In genomic region chr13:44465567-44465966, GRCm38 (mm10) we compare ENCODE assay signal across 22 mouse cellular contexts.
DNase-seq lines count a peak whose midpoint lies in the region; ATAC-seq and TF ChIP-seq lines count a peak whose summit lies in the region.
"Had no signal": no experiment of that assay in that cellular context is flagged by ENCODE, and none has a peak within 500 bp of the region (broad histone marks: within the 10 kb centered on the region; RNA-seq: fewer than 3 reads in every experiment).

No protein-coding gene starts in this region.

- no peaks in the 10 kb centered on the region for H3K4me1 ChIP-seq in hindbrain, postnatal 0 days (ENCODE audit: insufficient read depth, low read length)
- 0 out of 2 replicates have a peak, but pooled peaks cover 6% of the 10 kb centered on the region for H3K4me1 ChIP-seq in hindbrain, embryonic 10.5 days (replicated peaks)
- H3K4me1 ChIP-seq: kidney, embryonic 15.5 days; liver, embryonic 15.5 days; lung, embryonic 15.5 days; neural tube, embryonic 15.5 days had no signal

- TF ChIP-seq CTCF in hindbrain, postnatal 0 days (IDR thresholded peaks at IDR 0.05; ENCODE audit: low read depth) = no peak

- ATAC-seq in hindbrain, postnatal 0 days = peak; percentile 84
- ATAC-seq in granulocyte monocyte progenitor cell, adult 5-6 weeks (replicated peaks; ENCODE audit: poor library complexity, severe bottlenecking) = no peak
- no peak for ATAC-seq in megakaryocyte progenitor cell, adult 5-6 weeks (replicated peaks; ENCODE audit: poor library complexity)
- ATAC-seq: forebrain, embryonic 16.5 days had no signal

- no peaks in the 10 kb centered on the region for H3K36me3 ChIP-seq in hindbrain, postnatal 0 days (ENCODE audit: insufficient read depth, low read length)
- H3K36me3 ChIP-seq in hindbrain, embryonic 10.5 days = no peaks in the 10 kb centered on the region
- H3K36me3 ChIP-seq: embryonic facial prominence, embryonic 10.5 days; kidney, embryonic 15.5 days; limb, embryonic 15.5 days; liver, embryonic 15.5 days; lung, embryonic 15.5 days; midbrain, embryonic 10.5 days; neural tube, embryonic 15.5 days had no signal

- H3K9me3 ChIP-seq in hindbrain, postnatal 0 days (ENCODE audit: low read length) = no peaks in the 10 kb centered on the region
- no peaks in the 10 kb centered on the region for H3K9me3 ChIP-seq in hindbrain, embryonic 10.5 days
- H3K9me3 ChIP-seq: embryonic facial prominence, embryonic 10.5 days; kidney, embryonic 15.5 days; limb, embryonic 15.5 days; liver, embryonic 15.5 days; lung, embryonic 15.5 days; neural tube, embryonic 15.5 days had no signal

- H3K27me3 ChIP-seq in hindbrain, postnatal 0 days (ENCODE audit: insufficient read depth, low read length) = no peaks in the 10 kb centered on the region
- H3K27me3 ChIP-seq in hindbrain, embryonic 10.5 days (ENCODE audit: insufficient read depth, poor library complexity, severe bottlenecking) = 0 out of 2 replicates have a peak, but pooled peaks cover 4% of the 10 kb centered on the region
- H3K27me3 ChIP-seq: kidney, embryonic 15.5 days; limb, embryonic 15.5 days; liver, embryonic 15.5 days; lung, embryonic 15.5 days; neural tube, embryonic 15.5 days had no signal

- H3K4me3 ChIP-seq in hindbrain, postnatal 0 days (ENCODE audit: low read length) = no peak overlapping the region
- no peak overlapping the region for H3K4me3 ChIP-seq in hindbrain, embryonic 10.5 days
- H3K4me3 ChIP-seq: embryonic facial prominence, embryonic 10.5 days; kidney, embryonic 15.5 days; left cerebral cortex, adult 2 months; limb, embryonic 15.5 days; liver, embryonic 15.5 days; lung, embryonic 15.5 days; midbrain, embryonic 10.5 days; neural tube, embryonic 15.5 days had no signal

- no peak overlapping the region for H3K27ac ChIP-seq in hindbrain, postnatal 0 days
- no peak overlapping the region for H3K27ac ChIP-seq in hindbrain, embryonic 10.5 days
- H3K27ac ChIP-seq: embryonic facial prominence, embryonic 10.5 days; kidney, embryonic 15.5 days; left cerebral cortex, adult 2 months; limb, embryonic 15.5 days; liver, embryonic 15.5 days; lung, embryonic 15.5 days; midbrain, embryonic 10.5 days; neural tube, embryonic 15.5 days had no signal

- WGBS in hindbrain, postnatal 0 days = 71% methylated on average over 7 of the region's 7 CpGs
- WGBS in hindbrain, embryonic 10.5 days = 76% methylated on average over 7 of the region's 7 CpGs

- peak; percentile 81 for DNase-seq in hindbrain, postnatal 0 days (ENCODE audit: low spot score)
- DNase-seq in hindbrain, embryonic 10.5 days (ENCODE audit: low spot score) = no peak
- peak; percentile 52 for DNase-seq in cerebellum, adult 11-12 months
- DNase-seq in cerebellum, postnatal 10 days = peak; percentile 85 to 87
- no peak for DNase-seq in spleen, adult 12 weeks (ENCODE audit: low spot score)
- DNase-seq: adrenal gland, postnatal 36 days; gastrocnemius, postnatal 25 days; kidney, adult 11 months; kidney, postnatal 4 days; layer of hippocampus, adult 9-11 months; lung, postnatal 36 days had no signal

- no peak overlapping the region for H3K4me2 ChIP-seq in hindbrain, postnatal 0 days (ENCODE audit: low read depth, low read length)
- H3K4me2 ChIP-seq: kidney, embryonic 15.5 days; limb, embryonic 15.5 days; liver, embryonic 15.5 days; lung, embryonic 15.5 days; neural tube, embryonic 15.5 days had no signal

- no peak overlapping the region for H3K9ac ChIP-seq in hindbrain, postnatal 0 days (replicated peaks; ENCODE audit: low read length)
- H3K9ac ChIP-seq: kidney, embryonic 15.5 days; limb, embryonic 15.5 days; liver, embryonic 15.5 days; lung, embryonic 15.5 days; neural tube, embryonic 15.5 days had no signal

Comparison
In these comparisons a context has a peak if more than half of its experiments do, and no peak if none do; other contexts are left out.
1. DNase-seq: peak in hindbrain, postnatal 0 days (single experiment), cerebellum, adult 11-12 months (single experiment) and cerebellum, postnatal 10 days (2 of 2); none in hindbrain, embryonic 10.5 days (single experiment) and spleen, adult 12 weeks (single experiment).